In genomic region chr1:91495321-91495720, GRCm38 (mm10) we compare ENCODE assay signal across 7 mouse cellular contexts. TPM values are rescaled to one million over a fixed set of nuclear protein-coding genes. Genes with fewer than 3 reads are reported as not detected.
DNase-seq lines count a peak whose midpoint lies in the region; ATAC-seq lines count a peak whose summit lies in the region.

No protein-coding gene starts in this region.

- no peak for DNase-seq in forebrain, embryonic 11.5 days (ENCODE audit: low spot score)
- DNase-seq in limb, embryonic 11.5 days (ENCODE audit: low spot score): no peak
- DNase-seq in ovary, adult 18-20 months (ENCODE audit: low spot score): no peak
- no peak for DNase-seq in spleen, postnatal 14 days (ENCODE audit: low spot score in 2 of 2)

- H3K27ac ChIP-seq in forebrain, embryonic 11.5 days (ENCODE audit: low read depth, low read length): no peak overlapping the region
- H3K27ac ChIP-seq in limb, embryonic 11.5 days (replicated peaks; ENCODE audit: low read depth, low read length): no peak overlapping the region
- H3K27ac ChIP-seq in stomach, embryonic 14.5 days (ENCODE audit: low read length): no peak overlapping the region

- H3K9me3 ChIP-seq in megakaryocyte, embryonic 14.5 days: no peaks in the 10 kb centered on the region
- no peaks in the 10 kb centered on the region for H3K9me3 ChIP-seq in forebrain, embryonic 11.5 days (ENCODE audit: control insufficient read depth, low read length)
- H3K9me3 ChIP-seq in limb, embryonic 11.5 days (ENCODE audit: control insufficient read depth, low read length): no peaks in the 10 kb centered on the region
- H3K9me3 ChIP-seq in stomach, embryonic 14.5 days (ENCODE audit: control insufficient read depth, low read depth, low read length): no peaks in the 10 kb centered on the region

- peaks cover 13% of the 10 kb centered on the region for H3K27me3 ChIP-seq in megakaryocyte, embryonic 14.5 days (replicated peaks)
- no peaks in the 10 kb centered on the region; the same call in 1 of the 2 replicates for H3K27me3 ChIP-seq in forebrain, embryonic 11.5 days (ENCODE audit: control insufficient read depth, insufficient read depth, low read length)
- H3K27me3 ChIP-seq in limb, embryonic 11.5 days (ENCODE audit: control insufficient read depth, insufficient read depth, low read length): no peaks in the 10 kb centered on the region
- H3K27me3 ChIP-seq in stomach, embryonic 14.5 days (ENCODE audit: control insufficient read depth, insufficient read depth, low read length): no peaks in the 10 kb centered on the region

- peaks cover 45% of the 10 kb centered on the region for H3K4me1 ChIP-seq in megakaryocyte, embryonic 14.5 days
- H3K4me1 ChIP-seq in forebrain, embryonic 11.5 days (replicated peaks; ENCODE audit: control insufficient read depth, insufficient read depth, low read length): peaks cover 10% of the 10 kb centered on the region; the same call in 1 of the 2 replicates
- peaks cover 6% of the 10 kb centered on the region; the same call in 1 of the 2 replicates for H3K4me1 ChIP-seq in limb, embryonic 11.5 days (ENCODE audit: control insufficient read depth, insufficient read depth, low read length)
- H3K4me1 ChIP-seq in stomach, embryonic 14.5 days (ENCODE audit: control insufficient read depth, insufficient read depth, low read length): peaks cover 5% of the 10 kb centered on the region

- H3K9ac ChIP-seq in forebrain, embryonic 11.5 days (ENCODE audit: low read length): peak overlapping the region; percentile 84
- H3K9ac ChIP-seq in limb, embryonic 11.5 days (ENCODE audit: low read length): peak overlapping the region; percentile 85
- peak overlapping the region; percentile 67 for H3K9ac ChIP-seq in stomach, embryonic 14.5 days (replicated peaks; ENCODE audit: low read depth, low read length)

- peaks cover 8% of the 10 kb centered on the region for H3K36me3 ChIP-seq in megakaryocyte, embryonic 14.5 days (replicated peaks; ENCODE audit: low read length)
- H3K36me3 ChIP-seq in forebrain, embryonic 11.5 days (ENCODE audit: control insufficient read depth, insufficient read depth, low read length): no peaks in the 10 kb centered on the region; the same call in 1 of the 2 replicates
- no peaks in the 10 kb centered on the region for H3K36me3 ChIP-seq in limb, embryonic 11.5 days (ENCODE audit: control insufficient read depth, insufficient read depth, low read length)
- H3K36me3 ChIP-seq in stomach, embryonic 14.5 days (ENCODE audit: control insufficient read depth, insufficient read depth, low read length): peaks cover 3% of the 10 kb centered on the region; the same call in 1 of the 2 replicates

- WGBS in forebrain, embryonic 11.5 days: 45% methylated on average over 5 of the region's 5 CpGs
- WGBS in limb, embryonic 11.5 days: 45% methylated on average over 5 of the region's 5 CpGs
- WGBS in stomach, embryonic 14.5 days: 39% methylated on average over 5 of the region's 5 CpGs

- no peak for ATAC-seq in megakaryocyte, adult 5-6 weeks (ENCODE audit: poor library complexity, severe bottlenecking)
- peak; percentile 14; the same call in 1 of the 2 replicates for ATAC-seq in forebrain, embryonic 11.5 days (replicated peaks; ENCODE audit: low FRiP score)
- ATAC-seq in limb, embryonic 11.5 days (ENCODE audit: insufficient number of reproducible peaks, low FRiP score, low TSS enrichment, low read depth): no peak; the same call in 1 of the 2 replicates
- ATAC-seq in stomach, embryonic 14.5 days (ENCODE audit: insufficient number of reproducible peaks, insufficient read depth, low FRiP score, low read depth): no peak

- H3K4me3 ChIP-seq in megakaryocyte, embryonic 14.5 days (replicated peaks): peak overlapping the region; percentile 96
- H3K4me3 ChIP-seq in forebrain, embryonic 11.5 days (ENCODE audit: low read depth, low read length): peak overlapping the region; percentile 92
- H3K4me3 ChIP-seq in limb, embryonic 11.5 days (ENCODE audit: low read depth, low read length): peak overlapping the region; percentile 94
- H3K4me3 ChIP-seq in stomach, embryonic 14.5 days (ENCODE audit: low read depth, low read length): peak overlapping the region; percentile 74

- H3K4me2 ChIP-seq in forebrain, embryonic 11.5 days (ENCODE audit: low read depth, low read length, severe bottlenecking): peak overlapping the region; percentile 88
- H3K4me2 ChIP-seq in limb, embryonic 11.5 days (ENCODE audit: low read depth, severe bottlenecking): peak overlapping the region; percentile 58
- H3K4me2 ChIP-seq in stomach, embryonic 14.5 days (replicated peaks; ENCODE audit: low read depth, low read length): peak overlapping the region; percentile 84

RNA-seq across cellular contexts. Expression of gene Traf3ip1, which starts 0.9 kb away (rescaled TPM):
- 2.0 TPM in 1 of 2 replicates, not detected in the other for polyA plus RNA-seq in megakaryocyte, embryonic 14.5 days (2012; ENCODE audit: insufficient read depth, low replicate concordance)
- 1.8 and 2.5 TPM in 2 replicates for total RNA-seq in megakaryocyte, adult 5-6 weeks (2015)
- total RNA-seq in megakaryocyte, adult 5-6 weeks (2017): 2.4 and 2.9 TPM in 2 replicates
- 9.1 and 10.3 TPM in 2 replicates for polyA plus RNA-seq in forebrain, embryonic 11.5 days (2014; fragmentation: Nextera tagmentation; extraction: Ambion mirVana)
- polyA plus RNA-seq in limb, embryonic 11.5 days (2014; fragmentation: Nextera tagmentation; extraction: Ambion mirVana): 8.3 and 8.9 TPM in 2 replicates
- 8.7 and 8.8 TPM in 2 replicates for polyA plus RNA-seq in stomach, embryonic 14.5 days (2014; fragmentation: Nextera tagmentation; extraction: Ambion mirVana)

RNA-seq across cellular contexts. Expression of gene Per2, which starts 36.2 kb away (rescaled TPM):
- 0.73 and 1.0 TPM in 2 replicates for polyA plus RNA-seq in megakaryocyte, embryonic 14.5 days (2012; ENCODE audit: insufficient read depth, low replicate concordance)
- total RNA-seq in megakaryocyte, adult 5-6 weeks (2015): 1.9 and 3.0 TPM in 2 replicates
- total RNA-seq in megakaryocyte, adult 5-6 weeks (2017): 1.9 and 2.0 TPM in 2 replicates
- polyA plus RNA-seq in forebrain, embryonic 11.5 days (2014; fragmentation: Nextera tagmentation; extraction: Ambion mirVana): 2.7 and 3.6 TPM in 2 replicates
- polyA plus RNA-seq in limb, embryonic 11.5 days (2014; fragmentation: Nextera tagmentation; extraction: Ambion mirVana): 1.4 and 2.1 TPM in 2 replicates
- 7.3 and 9.5 TPM in 2 replicates for polyA plus RNA-seq in stomach, embryonic 14.5 days (2014; fragmentation: Nextera tagmentation; extraction: Ambion mirVana)

RNA-seq across cellular contexts. Expression of gene Asb1, which starts 45.0 kb away (rescaled TPM):
- polyA plus RNA-seq in megakaryocyte, embryonic 14.5 days (2012; ENCODE audit: insufficient read depth, low replicate concordance): 3.0 and 8.1 TPM in 2 replicates
- total RNA-seq in megakaryocyte, adult 5-6 weeks (2015): 3.7 and 4.1 TPM in 2 replicates
- 5.9 and 11.7 TPM in 2 replicates for total RNA-seq in megakaryocyte, adult 5-6 weeks (2017)
- polyA plus RNA-seq in forebrain, embryonic 11.5 days (2014; fragmentation: Nextera tagmentation; extraction: Ambion mirVana): 11.9 and 12.7 TPM in 2 replicates
- 6.7 and 7.6 TPM in 2 replicates for polyA plus RNA-seq in limb, embryonic 11.5 days (2014; fragmentation: Nextera tagmentation; extraction: Ambion mirVana)
- polyA plus RNA-seq in stomach, embryonic 14.5 days (2014; fragmentation: Nextera tagmentation; extraction: Ambion mirVana): 6.5 and 6.8 TPM in 2 replicates
